Mouse (Mus musculus): ENCODE data around the gene Arl4a.

DNA sequence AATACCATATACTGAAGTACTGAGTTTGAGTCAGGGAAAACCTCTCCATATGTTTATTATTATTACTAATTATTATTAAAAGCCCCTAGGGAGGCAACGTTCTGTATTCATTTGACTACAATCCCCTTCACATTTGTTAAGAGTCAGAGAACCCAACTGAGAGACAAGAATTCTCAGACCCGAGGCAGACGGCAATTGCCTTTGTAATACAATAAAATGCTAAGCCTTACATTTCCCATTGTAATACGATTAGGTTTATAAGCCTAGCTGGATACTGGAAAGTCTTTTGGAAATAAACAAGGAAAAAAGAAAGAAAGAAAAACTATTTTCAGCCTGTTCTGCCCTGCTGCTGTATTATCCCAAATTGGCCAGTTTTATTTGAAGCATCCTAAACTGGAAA lies 40.2 kb downstream of the Arl4a start:
- TF ChIP-seq EP300 (IDR thresholded peaks at IDR 0.05; ENCODE audit: low read depth) (no peak), CTCF (IDR thresholded peaks at IDR 0.05; ENCODE audit: low read depth) (no peak)

Data from liver, embryonic 14.5 days (tissue).